Comparison of ENCODE assay signal across 14 mouse cellular contexts in genomic region chr4:129463097-129464059, GRCm38 (mm10). TPM values are rescaled to one million over a fixed set of nuclear protein-coding genes. Genes with fewer than 3 reads are reported as not detected.
DNase-seq lines count a peak whose midpoint lies in the region; ATAC-seq lines count a peak whose summit lies in the region.
"Had no signal": no experiment of that assay in that cellular context is flagged by ENCODE, and none has a peak within 500 bp of the region (broad histone marks: within the 10 kb centered on the region; RNA-seq: fewer than 3 reads in every experiment).

No protein-coding gene starts in this region.

- peak overlapping the region; percentile 88 for H3K27ac ChIP-seq in liver, embryonic 11.5 days (ENCODE audit: low read depth, low read length)
- no peak overlapping the region for H3K27ac ChIP-seq in kidney, embryonic 16.5 days (ENCODE audit: low read length)

- no peaks in the 10 kb centered on the region for H3K9me3 ChIP-seq in megakaryocyte, embryonic 14.5 days
- no peaks in the 10 kb centered on the region for H3K9me3 ChIP-seq in liver, embryonic 11.5 days (ENCODE audit: control insufficient read depth, low read length)
- no peaks in the 10 kb centered on the region for H3K9me3 ChIP-seq in kidney, embryonic 16.5 days (ENCODE audit: low read length)

- peaks cover 59% of the 10 kb centered on the region for H3K36me3 ChIP-seq in megakaryocyte, embryonic 14.5 days (replicated peaks; ENCODE audit: low read length)
- H3K36me3 ChIP-seq in liver, embryonic 11.5 days (ENCODE audit: control insufficient read depth, insufficient read depth, low read length): peaks cover 27% of the 10 kb centered on the region
- peaks cover 33% of the 10 kb centered on the region for H3K36me3 ChIP-seq in kidney, embryonic 16.5 days (ENCODE audit: insufficient read depth, low read length)

- H3K4me3 ChIP-seq in megakaryocyte, embryonic 14.5 days (replicated peaks): peak overlapping the region; percentile 99
- peak overlapping the region; percentile 80; the same call in 1 of the 2 replicates for H3K4me3 ChIP-seq in liver, embryonic 11.5 days (ENCODE audit: low read depth, low read length)
- H3K4me3 ChIP-seq in kidney, embryonic 16.5 days (ENCODE audit: low read length): no peak overlapping the region

- DNase-seq in c-Kit-negative CD71-positive TER-119-positive erythroid progenitor cells, embryonic 14.5 days (ENCODE audit: low read depth, low spot score): peak; percentile 82
- DNase-seq in liver, embryonic 11.5 days (ENCODE audit: low spot score): no peak
- peak; percentile 40 to 70 for DNase-seq in spleen, postnatal 10 days (ENCODE audit: low spot score in 2 of 2)
- DNase-seq in adipocyte (ENCODE audit: low spot score): no peak
- DNase-seq: cerebellum, adult 11 months; heart, postnatal 4 days had no signal

- H3K27me3 ChIP-seq in megakaryocyte, embryonic 14.5 days (replicated peaks): no peaks in the 10 kb centered on the region
- H3K27me3 ChIP-seq in liver, embryonic 11.5 days (replicated peaks; ENCODE audit: control insufficient read depth, insufficient read depth, low read length): no peaks in the 10 kb centered on the region
- H3K27me3 ChIP-seq in kidney, embryonic 16.5 days (ENCODE audit: insufficient read depth, low read length): no peaks in the 10 kb centered on the region
- H3K27me3 ChIP-seq: CH12.LX had no signal

- peak overlapping the region; percentile 52; the same call in 1 of the 2 replicates for H3K9ac ChIP-seq in liver, embryonic 11.5 days (ENCODE audit: low read depth, low read length)
- H3K9ac ChIP-seq in kidney, embryonic 16.5 days (replicated peaks; ENCODE audit: low read length): no peak overlapping the region

- no peak for ATAC-seq in megakaryocyte, adult 5-6 weeks (ENCODE audit: poor library complexity, severe bottlenecking)
- ATAC-seq in liver, embryonic 11.5 days (replicated peaks; ENCODE audit: low FRiP score): peak; percentile 47
- ATAC-seq in kidney, embryonic 16.5 days (ENCODE audit: low FRiP score, low TSS enrichment): no peak
- ATAC-seq: forebrain, embryonic 14.5 days had no signal

- WGBS in liver, embryonic 11.5 days: 71% methylated on average over 24 of the region's 24 CpGs
- 84% methylated on average over 24 of the region's 24 CpGs for WGBS in kidney, embryonic 16.5 days

- H3K4me1 ChIP-seq in megakaryocyte, embryonic 14.5 days: peaks cover 50% of the 10 kb centered on the region
- peaks cover 25% of the 10 kb centered on the region for H3K4me1 ChIP-seq in liver, embryonic 11.5 days (replicated peaks; ENCODE audit: control insufficient read depth, insufficient read depth, low read length)
- peaks cover 14% of the 10 kb centered on the region for H3K4me1 ChIP-seq in kidney, embryonic 16.5 days (ENCODE audit: insufficient read depth, low read length)

- peak overlapping the region; percentile 76 for H3K4me2 ChIP-seq in liver, embryonic 11.5 days
- H3K4me2 ChIP-seq in kidney, embryonic 16.5 days (replicated peaks; ENCODE audit: low read depth, low read length): no peak overlapping the region

RNA-seq across cellular contexts. Expression of gene Bsdc1, which starts 2.0 kb away (rescaled TPM):
- 19.2 and 43.3 TPM in 2 replicates for polyA plus RNA-seq in megakaryocyte, embryonic 14.5 days (2012; ENCODE audit: insufficient read depth, low replicate concordance)
- total RNA-seq in megakaryocyte, adult 5-6 weeks (2015): 24.3 and 24.9 TPM in 2 replicates
- 28.5 and 35.8 TPM in 2 replicates for total RNA-seq in megakaryocyte, adult 5-6 weeks (2017)
- polyA plus RNA-seq in liver, embryonic 11.5 days (2014; fragmentation: Nextera tagmentation; extraction: Ambion mirVana): 21.6 and 22.5 TPM in 2 replicates
- polyA plus RNA-seq in kidney, embryonic 16.5 days (2015; fragmentation: Nextera tagmentation; extraction: Ambion mirVana): 31.8 and 33.6 TPM in 2 replicates

RNA-seq across cellular contexts. Expression of gene Zbtb8b, which starts 22.7 kb away (rescaled TPM):
- polyA plus RNA-seq in megakaryocyte, embryonic 14.5 days (2012; ENCODE audit: insufficient read depth, low replicate concordance): not detected in 2 replicates
- not detected in 2 replicates for total RNA-seq in megakaryocyte, adult 5-6 weeks (2015)
- total RNA-seq in megakaryocyte, adult 5-6 weeks (2017): not detected in 2 replicates
- polyA plus RNA-seq in liver, embryonic 11.5 days (2014; fragmentation: Nextera tagmentation; extraction: Ambion mirVana): 2.4 and 2.8 TPM in 2 replicates
- polyA plus RNA-seq in kidney, embryonic 16.5 days (2015; fragmentation: Nextera tagmentation; extraction: Ambion mirVana): 5.7 and 5.8 TPM in 2 replicates

RNA-seq across cellular contexts. Expression of gene Tssk3, which starts 27.4 kb away (rescaled TPM):
- not detected in 2 replicates for polyA plus RNA-seq in megakaryocyte, embryonic 14.5 days (2012; ENCODE audit: insufficient read depth, low replicate concordance)
- total RNA-seq in megakaryocyte, adult 5-6 weeks (2015): not detected in 2 replicates
- total RNA-seq in megakaryocyte, adult 5-6 weeks (2017): not detected in 2 replicates
- not detected in 2 replicates for polyA plus RNA-seq in liver, embryonic 11.5 days (2014; fragmentation: Nextera tagmentation; extraction: Ambion mirVana)
- not detected in 2 replicates for polyA plus RNA-seq in kidney, embryonic 16.5 days (2015; fragmentation: Nextera tagmentation; extraction: Ambion mirVana)
- total RNA-seq: heart, postnatal 4 days; layer of hippocampus, postnatal 14 days had no signal
- polyA plus RNA-seq: forebrain, embryonic 14.5 days; kidney, adult 2 months; limb, embryonic 14.5 days had no signal

RNA-seq across cellular contexts. Expression of gene Fam229a, which starts 27.6 kb away (rescaled TPM):
- polyA plus RNA-seq in megakaryocyte, embryonic 14.5 days (2012; ENCODE audit: insufficient read depth, low replicate concordance): 2.1 TPM in 1 of 2 replicates, not detected in the other
- total RNA-seq in megakaryocyte, adult 5-6 weeks (2015): not detected in 2 replicates
- total RNA-seq in megakaryocyte, adult 5-6 weeks (2017): not detected in 2 replicates
- polyA plus RNA-seq in liver, embryonic 11.5 days (2014; fragmentation: Nextera tagmentation; extraction: Ambion mirVana): not detected in 2 replicates
- polyA plus RNA-seq in kidney, embryonic 16.5 days (2015; fragmentation: Nextera tagmentation; extraction: Ambion mirVana): 0.35 TPM in 1 of 2 replicates, not detected in the other
- total RNA-seq: CH12.LX; heart, postnatal 4 days had no signal
- polyA plus RNA-seq: forebrain, embryonic 14.5 days; limb, embryonic 14.5 days had no signal

RNA-seq across cellular contexts. Expression of gene Marcksl1, which starts 50.0 kb away (rescaled TPM):
- 5.0 and 61.7 TPM in 2 replicates for polyA plus RNA-seq in megakaryocyte, embryonic 14.5 days (2012; ENCODE audit: insufficient read depth, low replicate concordance)
- total RNA-seq in megakaryocyte, adult 5-6 weeks (2015): 28.5 and 32.6 TPM in 2 replicates
- 25.4 and 29.3 TPM in 2 replicates for total RNA-seq in megakaryocyte, adult 5-6 weeks (2017)
- polyA plus RNA-seq in liver, embryonic 11.5 days (2014; fragmentation: Nextera tagmentation; extraction: Ambion mirVana): 388 and 395 TPM in 2 replicates
- 761 and 859 TPM in 2 replicates for polyA plus RNA-seq in kidney, embryonic 16.5 days (2015; fragmentation: Nextera tagmentation; extraction: Ambion mirVana)

Comparison
In these comparisons a context has a peak if more than half of its experiments do, and no peak if none do; other contexts are left out.
1. DNase-seq: peak in c-Kit-negative CD71-positive TER-119-positive erythroid progenitor cells, embryonic 14.5 days (single experiment) and spleen, postnatal 10 days (2 of 2); none in liver, embryonic 11.5 days (single experiment) and adipocyte (single experiment).